Mouse (Mus musculus): ENCODE measurements at regions not wholly inside any gene's neighbourhood (a gene's known extent, or its start where the extent isn't known, plus 50 kb on each side); places are given as distances from the start of the nearest gene placed in this dataset.

- H3K36me3 ChIP-seq (replicated peaks in 1 of 2; ENCODE audit: control insufficient read depth in 1 of 2, insufficient read depth in 1 of 2, low read length in 1 of 2), result no peaks in the 10 kb centered on the region
- H3K4me2 ChIP-seq (ENCODE audit: insufficient read depth, low read depth, poor library complexity, severe bottlenecking), result no peak overlapping the region
- no peaks in the 10 kb centered on the region for H3K27me3 ChIP-seq (replicated peaks)
- no peak overlapping the region for H3K27ac ChIP-seq (ENCODE audit: insufficient read depth, low read depth)
- in situ Hi-C loops (cut with MboI; ENCODE audit: low pct_ligation_motif_present, low pct_unique_long_range_greater_than_20kb, low sequenced_read_pairs), result no loop called here
- TF ChIP-seq PAX5 (IDR thresholded peaks at IDR 0.05; ENCODE audit: low read length) (no peak), SMC3 (IDR thresholded peaks at IDR 0.05; ENCODE audit: low read depth, low read length) (no peak), MXI1 (IDR thresholded peaks at IDR 0.05; ENCODE audit: low read depth, low read length) (no peak), UBTF (IDR thresholded peaks at IDR 0.05; ENCODE audit: low read depth, low read length) (no peak), MAX (IDR thresholded peaks at IDR 0.05; ENCODE audit: low read length) (no peak), GABPA (IDR thresholded peaks at IDR 0.05; ENCODE audit: insufficient replicate concordance, low read depth, low read length) (no peak), ZKSCAN1 (IDR thresholded peaks at IDR 0.05; ENCODE audit: borderline replicate concordance, low read depth, low read length) (no peak)
- H3K79me2 ChIP-seq (replicated peaks; ENCODE audit: control insufficient read depth, extremely low read depth, insufficient read depth, poor library complexity, severe bottlenecking), result no peaks in the 10 kb centered on the region
- dilution Hi-C loops (cut with MboI; ENCODE audit: extremely low pct_ligation_motif_present, extremely low pct_unique_long_range_greater_than_20kb, low sequenced_read_pairs), result no loop called here
- no peaks in the 10 kb centered on the region for H3K9me3 ChIP-seq (replicated peaks; ENCODE audit: low read length)
- no peak overlapping the region for H3K4me3 ChIP-seq (replicated peaks in 1 of 3; ENCODE audit: low read depth in 2 of 3, low read length in 2 of 3, poor library complexity in 1 of 3)
- no peak overlapping the region for H3K9ac ChIP-seq (ENCODE audit: insufficient read depth, low read depth)
- H3K4me1 ChIP-seq (ENCODE audit: control insufficient read depth in 1 of 2, insufficient read depth in 2 of 2), result peaks cover 10 to 31% of the 10 kb centered on the region in 2 experiments; a peak in 3 of 4 replicates
- no peak for DNase-seq (ENCODE audit: extremely low read depth)
Measured at GRCm38 (mm10) chr9:35342436-35342835, 74.8 kb downstream of the Rpusd4 start.

GRCm38 (mm10) chr9:35343336-35343735 lies 75.7 kb downstream of the Rpusd4 start:
- dilution Hi-C loops (cut with MboI; ENCODE audit: extremely low pct_ligation_motif_present, extremely low pct_unique_long_range_greater_than_20kb, low sequenced_read_pairs) (no loop called here), in situ Hi-C loops (cut with MboI; ENCODE audit: low pct_ligation_motif_present, low pct_unique_long_range_greater_than_20kb, low sequenced_read_pairs) (no loop called here)
- H3K9ac ChIP-seq (ENCODE audit: insufficient read depth, low read depth), result no peak overlapping the region

DNA sequence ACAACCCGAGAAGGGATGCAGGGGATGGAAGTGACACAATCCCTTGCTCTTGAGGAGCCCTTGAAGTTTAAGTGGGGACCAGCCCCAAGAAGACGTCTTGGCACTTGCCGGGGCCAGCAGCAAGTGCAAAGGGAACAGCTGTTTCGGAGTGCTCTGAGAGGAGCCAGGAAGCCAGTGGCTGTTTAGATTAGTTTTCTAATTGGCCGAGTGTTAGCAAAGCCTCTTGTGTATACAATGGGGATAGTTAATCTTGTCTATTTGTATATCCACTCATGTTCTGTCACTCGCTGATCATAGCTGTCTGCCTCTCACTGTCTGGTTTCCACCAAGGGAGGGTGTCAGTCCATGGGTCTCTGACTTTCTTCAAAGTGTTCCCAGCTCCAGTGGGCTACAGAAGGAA lies 76.6 kb upstream of the Cdon start:
- in situ Hi-C loops (cut with MboI; ENCODE audit: low pct_ligation_motif_present, low pct_unique_long_range_greater_than_20kb, low sequenced_read_pairs), result no loop called here
- TF ChIP-seq POLR2A (IDR thresholded peaks at IDR 0.05; ENCODE audit: low read depth, low read length) (no peak), MAZ (IDR thresholded peaks at IDR 0.05; ENCODE audit: low read depth, low read length) (no peak), PAX5 (IDR thresholded peaks at IDR 0.05; ENCODE audit: low read length) (no peak), ZNF384 (IDR thresholded peaks at IDR 0.05; ENCODE audit: low read depth, low read length) (no peak), ZC3H11A (IDR thresholded peaks at IDR 0.05; ENCODE audit: low read depth, low read length) (no peak), CTCF (conservative IDR thresholded peaks at IDR 0.05 in 1 of 2, IDR thresholded peaks at IDR 0.05 in 1 of 2; ENCODE audit: low read depth in 2 of 2, low read length in 2 of 2) (no peak)
- peaks cover 10 to 31% of the 10 kb centered on the region in 2 experiments; a peak in 3 of 4 replicates for H3K4me1 ChIP-seq (ENCODE audit: control insufficient read depth in 1 of 2, insufficient read depth in 2 of 2)
- dilution Hi-C loops (cut with MboI; ENCODE audit: extremely low pct_ligation_motif_present, extremely low pct_unique_long_range_greater_than_20kb, low sequenced_read_pairs), result no loop called here
- DNase-seq (ENCODE audit: extremely low read depth), result no peak
- no peaks in the 10 kb centered on the region for H3K36me3 ChIP-seq (replicated peaks in 1 of 2; ENCODE audit: control insufficient read depth in 1 of 2, insufficient read depth in 1 of 2, low read length in 1 of 2)
- no peak overlapping the region for H3K4me3 ChIP-seq (replicated peaks in 1 of 3; ENCODE audit: low read depth in 2 of 3, low read length in 2 of 3, poor library complexity in 1 of 3)
- no peak overlapping the region for H3K4me2 ChIP-seq (ENCODE audit: insufficient read depth, low read depth, poor library complexity, severe bottlenecking)
- H3K9me3 ChIP-seq (replicated peaks; ENCODE audit: low read length), result no peaks in the 10 kb centered on the region
- H3K27me3 ChIP-seq (replicated peaks), result no peaks in the 10 kb centered on the region
- no peaks in the 10 kb centered on the region for H3K79me2 ChIP-seq (replicated peaks; ENCODE audit: control insufficient read depth, extremely low read depth, insufficient read depth, poor library complexity, severe bottlenecking)
- no peak overlapping the region for H3K27ac ChIP-seq (ENCODE audit: insufficient read depth, low read depth)
- H3K9ac ChIP-seq (ENCODE audit: insufficient read depth, low read depth), result no peak overlapping the region

More at GRCm38 (mm10) chr9:35343336-35343735, 75.7 kb downstream of the Rpusd4 start:
- no peak for DNase-seq (ENCODE audit: extremely low read depth)
- no peak overlapping the region for H3K4me3 ChIP-seq (replicated peaks in 1 of 3; ENCODE audit: low read depth in 2 of 3, low read length in 2 of 3, poor library complexity in 1 of 3)
- no peak overlapping the region for H3K27ac ChIP-seq (ENCODE audit: insufficient read depth, low read depth)
- H3K36me3 ChIP-seq (replicated peaks in 1 of 2; ENCODE audit: control insufficient read depth in 1 of 2, insufficient read depth in 1 of 2, low read length in 1 of 2), result no peaks in the 10 kb centered on the region
- H3K4me1 ChIP-seq (ENCODE audit: control insufficient read depth in 1 of 2, insufficient read depth in 2 of 2), result peaks cover 10 to 31% of the 10 kb centered on the region in 2 experiments; a peak in 3 of 4 replicates
- no peaks in the 10 kb centered on the region for H3K79me2 ChIP-seq (replicated peaks; ENCODE audit: control insufficient read depth, extremely low read depth, insufficient read depth, poor library complexity, severe bottlenecking)
- no peaks in the 10 kb centered on the region for H3K27me3 ChIP-seq (replicated peaks)
- no peaks in the 10 kb centered on the region for H3K9me3 ChIP-seq (replicated peaks; ENCODE audit: low read length)
- no peak overlapping the region for H3K4me2 ChIP-seq (ENCODE audit: insufficient read depth, low read depth, poor library complexity, severe bottlenecking)
- no peak for TF ChIP-seq POLR2AphosphoS2 (IDR thresholded peaks at IDR 0.05; ENCODE audit: low read depth, low read length)
- no peak for TF ChIP-seq CHD1 (IDR thresholded peaks at IDR 0.05; ENCODE audit: low read depth, low read length)
- no peak for TF ChIP-seq ETS1 (conservative IDR thresholded peaks at IDR 0.05; ENCODE audit: low read depth, low read length)
- TF ChIP-seq MAFK (IDR thresholded peaks at IDR 0.05; ENCODE audit: insufficient replicate concordance, low read length), result no peak
- no peak for TF ChIP-seq CHD2 (IDR thresholded peaks at IDR 0.05; ENCODE audit: low read length)
